Mouse (Mus musculus): ENCODE data around the gene Heg1.
A peak's percentile ranks its signal among the peaks of the same experiment; 100 is the strongest.

Heg1 gene

GRCm38 (mm10) chr16:33706111-33706890 is 22.1 kb downstream of the Heg1 start:
- no peak for DNase-seq (ENCODE audit: low spot score in 2 of 2)

GRCm38 (mm10) chr16:33708031-33708430 is 23.9 kb downstream of the Heg1 start:
- no peak for DNase-seq (ENCODE audit: low spot score in 2 of 2)

GRCm38 (mm10) chr16:33708585-33709397 is 24.6 kb downstream of the Heg1 start:
- DNase-seq (ENCODE audit: low spot score in 2 of 2): no peak

GRCm38 (mm10) chr16:33714271-33714670 is 30.1 kb downstream of the Heg1 start:
- DNase-seq (ENCODE audit: low spot score in 2 of 2): no peak

GRCm38 (mm10) chr16:33723241-33723640 is 39.1 kb downstream of the Heg1 start:
- no peak for DNase-seq (ENCODE audit: low spot score in 2 of 2)

- no peak for DNase-seq (ENCODE audit: low spot score in 2 of 2)
Measured at GRCm38 (mm10) chr16:33723983-33724382, 39.8 kb downstream of the Heg1 start.

- no peak for DNase-seq (ENCODE audit: low spot score in 2 of 2)
Measured at GRCm38 (mm10) chr16:33726261-33726660, 42.1 kb downstream of the Heg1 start.

GRCm38 (mm10) chr16:33726892-33727291 is 42.7 kb downstream of the Heg1 start:
- no peak for DNase-seq (ENCODE audit: low spot score in 2 of 2)

GRCm38 (mm10) chr16:33728427-33728826 is 44.3 kb downstream of the Heg1 start:
- DNase-seq (ENCODE audit: low spot score in 2 of 2): no peak

GRCm38 (mm10) chr16:33731291-33731690 is 47.1 kb downstream of the Heg1 start:
- no peak for DNase-seq (ENCODE audit: low spot score in 2 of 2)

GRCm38 (mm10) chr16:33732237-33732749 is 48.1 kb downstream of the Heg1 start:
- DNase-seq (ENCODE audit: low spot score in 2 of 2): no peak

- no peak for DNase-seq (ENCODE audit: low spot score in 2 of 2)
Measured at GRCm38 (mm10) chr16:33732846-33733580, 48.8 kb downstream of the Heg1 start.

GRCm38 (mm10) chr16:33733864-33734263 is 49.7 kb downstream of the Heg1 start:
- DNase-seq (ENCODE audit: low spot score in 2 of 2): no peak

GRCm38 (mm10) chr16:33734545-33734944 is 50.4 kb downstream of the Heg1 start:
- peak; percentile 50 to 66 for DNase-seq (ENCODE audit: low spot score in 2 of 2)

GRCm38 (mm10) chr16:33735238-33735637 is 51.1 kb downstream of the Heg1 start:
- no peak for DNase-seq (ENCODE audit: low spot score in 2 of 2)

- no peak for DNase-seq (ENCODE audit: low spot score in 2 of 2)
Measured at GRCm38 (mm10) chr16:33735791-33736190, 51.6 kb downstream of the Heg1 start.

GRCm38 (mm10) chr16:33736746-33737145 is 52.6 kb downstream of the Heg1 start:
- DNase-seq (ENCODE audit: low spot score in 2 of 2): no peak

- DNase-seq (ENCODE audit: low spot score in 2 of 2): no peak
Measured at GRCm38 (mm10) chr16:33738949-33739719, 55.0 kb downstream of the Heg1 start.

- DNase-seq (ENCODE audit: low spot score in 2 of 2): peak; percentile 63 to 66
Measured at GRCm38 (mm10) chr16:33739802-33740201, 55.6 kb downstream of the Heg1 start.

GRCm38 (mm10) chr16:33740416-33740815 is 56.2 kb downstream of the Heg1 start:
- DNase-seq (ENCODE audit: low spot score in 2 of 2): no peak

GRCm38 (mm10) chr16:33741795-33742194 is 57.6 kb downstream of the Heg1 start:
- no peak for DNase-seq (ENCODE audit: low spot score in 2 of 2)

All from frontal cortex, postnatal 10 days (tissue).